Mouse (Mus musculus): ENCODE measurements around the gene Hoxa9. TPM values are rescaled to one million over a fixed set of nuclear protein-coding genes. Genes with fewer than 3 reads are reported as not detected.

The Hoxa9 gene
- total and polyA plus RNA-seq, 2 experiments, result 0.10 TPM; not detected in 1

DNA sequence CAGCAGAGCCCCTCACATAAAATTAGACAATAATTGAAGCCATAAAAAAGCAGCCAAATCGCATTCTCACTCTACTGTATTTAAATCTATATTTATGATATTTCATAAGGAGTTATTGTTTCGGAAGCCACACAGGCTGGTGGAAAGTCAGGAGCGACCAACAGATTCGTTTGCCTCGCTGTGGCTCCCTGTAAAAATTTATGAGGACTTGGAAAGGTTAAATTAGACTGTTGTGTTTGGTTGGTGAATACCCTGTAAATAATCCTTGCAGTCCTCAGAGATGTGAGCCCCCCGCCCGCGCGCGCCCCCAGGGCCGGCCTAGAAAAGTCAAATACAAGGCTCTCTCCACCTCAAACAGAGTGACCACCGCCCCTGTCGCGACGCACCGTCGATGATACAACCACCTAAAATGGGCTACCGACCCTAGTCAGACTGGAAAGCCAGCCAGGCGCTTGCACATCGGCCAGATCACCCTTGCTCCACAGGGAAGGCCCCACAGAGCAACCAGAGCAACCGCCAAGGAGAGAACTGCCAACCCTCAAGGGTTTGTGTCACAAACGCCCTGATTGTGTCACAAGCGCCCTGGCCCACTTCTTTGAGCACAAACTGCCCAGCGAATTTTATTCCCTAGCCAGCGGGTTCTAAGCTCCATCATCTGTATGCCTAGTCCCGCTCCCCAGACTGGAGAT, 4.2 kb downstream of the Hoxa9 start:
- Histone ChIP-seq H3K79me2 (ENCODE audit: control insufficient read depth, insufficient read depth, low read length) (no peaks in the 10 kb centered on the region), H3K36me3 (ENCODE audit: control insufficient read depth, insufficient read depth, low read length) (no peaks in the 10 kb centered on the region), H3K27me3 (ENCODE audit: control insufficient read depth, insufficient read depth, low read length) (peaks cover 40% of the 10 kb centered on the region), H3K27ac (replicated peaks; ENCODE audit: insufficient read depth, low read depth, low read length) (no peak overlapping the region), H3K4me1 (ENCODE audit: control insufficient read depth, insufficient read depth, low read length) (no peaks in the 10 kb centered on the region), H3K9ac (ENCODE audit: low read depth, low read length) (no peak overlapping the region), H3K4me3 (ENCODE audit: insufficient read depth, low read depth, low read length) (no peak overlapping the region)
- TF ChIP-seq CTCF (IDR thresholded peaks at IDR 0.05; ENCODE audit: low read depth, low read length), result no peak
- no peak for TF ChIP-seq POLR2A (IDR thresholded peaks at IDR 0.05; ENCODE audit: extremely low read depth, insufficient read depth, low read length)
- WGBS, result 9% methylated on average over 26 of the region's 26 CpGs
- DNase-seq (ENCODE audit: extremely low read depth, low read depth, low spot score), result no peak

- peaks cover 3% of the 10 kb centered on the region; the same call in 1 of the 2 replicates for H3K4me1 ChIP-seq (ENCODE audit: control insufficient read depth, insufficient read depth, low read length)
- no peak overlapping the region for H3K9ac ChIP-seq (ENCODE audit: low read depth, low read length)
- no peak overlapping the region for H3K27ac ChIP-seq (replicated peaks; ENCODE audit: insufficient read depth, low read depth, low read length)
- WGBS, result 8% methylated on average over 69 of the region's 69 CpGs
- TF ChIP-seq POLR2A (IDR thresholded peaks at IDR 0.05; ENCODE audit: extremely low read depth, insufficient read depth, low read length), result no peak
- no peak for TF ChIP-seq CTCF (IDR thresholded peaks at IDR 0.05; ENCODE audit: low read depth, low read length)
- H3K27me3 ChIP-seq (ENCODE audit: control insufficient read depth, insufficient read depth, low read length), result peaks cover 41% of the 10 kb centered on the region
- no peak for DNase-seq (ENCODE audit: extremely low read depth, low read depth, low spot score)
- H3K79me2 ChIP-seq (ENCODE audit: control insufficient read depth, insufficient read depth, low read length), result no peaks in the 10 kb centered on the region
- H3K36me3 ChIP-seq (ENCODE audit: control insufficient read depth, insufficient read depth, low read length), result no peaks in the 10 kb centered on the region
- H3K4me3 ChIP-seq (ENCODE audit: insufficient read depth, low read depth, low read length), result no peak overlapping the region
Observed at GRCm38 (mm10) chr6:52225612-52226568, 5.0 kb downstream of the Hoxa9 start.

DNA sequence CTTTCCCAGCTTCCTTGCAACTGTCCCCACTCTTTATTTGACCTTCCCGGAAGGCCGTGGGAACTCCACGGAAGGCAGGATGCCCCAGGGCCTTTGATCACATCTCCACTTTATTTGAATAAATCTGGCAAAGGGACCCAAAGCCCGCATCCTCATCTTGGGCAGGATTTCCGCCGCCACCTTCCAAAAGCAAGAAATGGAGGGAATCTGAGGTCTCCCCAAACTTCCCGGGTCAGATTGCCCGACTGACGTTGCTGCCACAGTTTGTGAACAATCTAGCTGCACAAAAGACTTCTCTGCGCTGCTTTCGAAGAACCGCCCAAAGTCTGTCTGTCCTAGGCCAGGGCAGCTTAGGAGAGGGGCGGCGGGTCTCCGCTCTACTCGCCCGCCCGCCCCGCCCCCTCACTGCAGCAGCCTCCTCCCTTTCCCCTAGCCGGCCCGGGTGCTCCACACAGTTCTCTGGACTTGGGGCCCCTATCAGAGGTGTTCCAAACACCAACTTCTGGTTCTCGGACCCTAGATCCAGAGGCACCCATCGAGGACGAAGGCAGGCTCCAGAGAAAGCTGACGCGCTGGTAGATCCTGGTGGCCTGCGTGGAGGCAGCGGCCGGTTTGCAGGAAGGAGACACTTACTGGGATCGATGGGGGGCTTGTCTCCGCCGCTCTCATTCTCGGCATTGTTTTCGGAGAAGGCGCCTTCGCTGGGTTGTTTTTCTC, 5.8 kb downstream of the Hoxa9 start:
- Histone ChIP-seq H3K4me1 (ENCODE audit: control insufficient read depth, insufficient read depth, low read length) (peaks cover 3% of the 10 kb centered on the region; the same call in 1 of the 2 replicates), H3K27me3 (ENCODE audit: control insufficient read depth, insufficient read depth, low read length) (peaks cover 37% of the 10 kb centered on the region), H3K36me3 (ENCODE audit: control insufficient read depth, insufficient read depth, low read length) (no peaks in the 10 kb centered on the region), H3K4me3 (ENCODE audit: insufficient read depth, low read depth, low read length) (no peak overlapping the region), H3K9ac (ENCODE audit: low read depth, low read length) (no peak overlapping the region), H3K79me2 (ENCODE audit: control insufficient read depth, insufficient read depth, low read length) (no peaks in the 10 kb centered on the region), H3K27ac (replicated peaks; ENCODE audit: insufficient read depth, low read depth, low read length) (no peak overlapping the region)
- WGBS, result 5% methylated on average over 36 of the region's 36 CpGs
- no peak for DNase-seq (ENCODE audit: extremely low read depth, low read depth, low spot score)
- TF ChIP-seq CTCF (IDR thresholded peaks at IDR 0.05; ENCODE audit: low read depth, low read length), result no peak
- no peak for TF ChIP-seq POLR2A (IDR thresholded peaks at IDR 0.05; ENCODE audit: extremely low read depth, insufficient read depth, low read length)

DNA sequence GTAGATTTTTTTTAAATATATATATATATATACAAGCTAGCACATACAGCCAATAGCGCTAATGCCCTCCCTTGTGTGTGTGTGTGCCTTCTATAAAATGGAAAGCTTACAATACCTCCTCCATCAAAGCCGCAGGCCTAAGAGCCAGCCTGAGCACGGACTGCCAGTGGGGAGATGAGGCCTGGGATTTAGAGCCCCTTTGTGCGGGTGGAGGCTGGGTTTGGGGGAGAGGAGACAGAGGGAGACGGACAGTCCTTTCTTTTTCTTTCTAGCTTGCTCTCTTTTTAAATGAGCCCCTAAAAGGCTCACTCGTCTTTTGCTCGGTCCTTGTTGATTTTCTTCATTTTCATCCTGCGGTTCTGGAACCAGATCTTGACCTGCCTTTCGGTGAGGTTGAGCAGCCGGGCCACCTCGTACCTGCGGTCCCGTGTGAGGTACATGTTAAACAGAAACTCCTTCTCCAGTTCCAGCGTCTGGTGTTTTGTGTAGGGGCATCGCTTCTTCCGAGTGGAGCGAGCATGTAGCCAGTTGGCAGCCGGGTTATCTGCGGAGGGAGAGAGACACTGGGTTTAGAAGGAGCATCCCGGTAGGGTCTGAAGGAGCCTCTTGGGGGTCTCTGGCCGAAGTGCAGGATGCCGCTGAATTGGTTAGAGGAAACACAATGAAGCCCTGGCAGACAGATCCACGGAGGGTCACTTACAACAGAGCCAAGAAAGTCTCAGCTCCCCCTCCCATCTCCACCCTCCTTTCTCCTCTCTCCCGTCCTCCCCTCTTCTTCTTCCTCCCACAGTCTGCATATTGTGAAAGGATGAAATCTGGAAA, 6.7 kb downstream of the Hoxa9 start:
- 9% methylated on average over 24 of the region's 24 CpGs for WGBS
- Histone ChIP-seq H3K27ac (replicated peaks; ENCODE audit: insufficient read depth, low read depth, low read length) (no peak overlapping the region), H3K27me3 (ENCODE audit: control insufficient read depth, insufficient read depth, low read length) (peaks cover 32% of the 10 kb centered on the region), H3K4me1 (ENCODE audit: control insufficient read depth, insufficient read depth, low read length) (peaks cover 3% of the 10 kb centered on the region; the same call in 1 of the 2 replicates), H3K79me2 (ENCODE audit: control insufficient read depth, insufficient read depth, low read length) (no peaks in the 10 kb centered on the region), H3K4me3 (ENCODE audit: insufficient read depth, low read depth, low read length) (no peak overlapping the region), H3K9ac (ENCODE audit: low read depth, low read length) (no peak overlapping the region), H3K36me3 (ENCODE audit: control insufficient read depth, insufficient read depth, low read length) (no peaks in the 10 kb centered on the region)
- TF ChIP-seq POLR2A (IDR thresholded peaks at IDR 0.05; ENCODE audit: extremely low read depth, insufficient read depth, low read length), result no peak
- no peak for TF ChIP-seq CTCF (IDR thresholded peaks at IDR 0.05; ENCODE audit: low read depth, low read length)
- DNase-seq (ENCODE audit: extremely low read depth, low read depth, low spot score), result no peak

- Histone ChIP-seq H3K36me3 (ENCODE audit: control insufficient read depth, insufficient read depth, low read length) (no peaks in the 10 kb centered on the region), H3K9ac (ENCODE audit: low read depth, low read length) (no peak overlapping the region), H3K27ac (replicated peaks; ENCODE audit: insufficient read depth, low read depth, low read length) (no peak overlapping the region), H3K27me3 (ENCODE audit: control insufficient read depth, insufficient read depth, low read length) (peaks cover 34% of the 10 kb centered on the region), H3K4me1 (ENCODE audit: control insufficient read depth, insufficient read depth, low read length) (peaks cover 3% of the 10 kb centered on the region; the same call in 1 of the 2 replicates), H3K4me3 (ENCODE audit: insufficient read depth, low read depth, low read length) (no peak overlapping the region), H3K79me2 (ENCODE audit: control insufficient read depth, insufficient read depth, low read length) (no peaks in the 10 kb centered on the region)
- TF ChIP-seq POLR2A (IDR thresholded peaks at IDR 0.05; ENCODE audit: extremely low read depth, insufficient read depth, low read length) (no peak), CTCF (IDR thresholded peaks at IDR 0.05; ENCODE audit: low read depth, low read length) (no peak)
- WGBS, result 34% methylated on average over 13 of the region's 13 CpGs
- no peak for DNase-seq (ENCODE audit: extremely low read depth, low read depth, low spot score)
Observed at GRCm38 (mm10) chr6:52222729-52223128, 8.2 kb downstream of the Hoxa9 start.

Measured in liver, adult 2 months (tissue).